Mouse (Mus musculus): Measurements from ENCODE around the gene Slc22a5.

The Slc22a5 gene

DNA sequence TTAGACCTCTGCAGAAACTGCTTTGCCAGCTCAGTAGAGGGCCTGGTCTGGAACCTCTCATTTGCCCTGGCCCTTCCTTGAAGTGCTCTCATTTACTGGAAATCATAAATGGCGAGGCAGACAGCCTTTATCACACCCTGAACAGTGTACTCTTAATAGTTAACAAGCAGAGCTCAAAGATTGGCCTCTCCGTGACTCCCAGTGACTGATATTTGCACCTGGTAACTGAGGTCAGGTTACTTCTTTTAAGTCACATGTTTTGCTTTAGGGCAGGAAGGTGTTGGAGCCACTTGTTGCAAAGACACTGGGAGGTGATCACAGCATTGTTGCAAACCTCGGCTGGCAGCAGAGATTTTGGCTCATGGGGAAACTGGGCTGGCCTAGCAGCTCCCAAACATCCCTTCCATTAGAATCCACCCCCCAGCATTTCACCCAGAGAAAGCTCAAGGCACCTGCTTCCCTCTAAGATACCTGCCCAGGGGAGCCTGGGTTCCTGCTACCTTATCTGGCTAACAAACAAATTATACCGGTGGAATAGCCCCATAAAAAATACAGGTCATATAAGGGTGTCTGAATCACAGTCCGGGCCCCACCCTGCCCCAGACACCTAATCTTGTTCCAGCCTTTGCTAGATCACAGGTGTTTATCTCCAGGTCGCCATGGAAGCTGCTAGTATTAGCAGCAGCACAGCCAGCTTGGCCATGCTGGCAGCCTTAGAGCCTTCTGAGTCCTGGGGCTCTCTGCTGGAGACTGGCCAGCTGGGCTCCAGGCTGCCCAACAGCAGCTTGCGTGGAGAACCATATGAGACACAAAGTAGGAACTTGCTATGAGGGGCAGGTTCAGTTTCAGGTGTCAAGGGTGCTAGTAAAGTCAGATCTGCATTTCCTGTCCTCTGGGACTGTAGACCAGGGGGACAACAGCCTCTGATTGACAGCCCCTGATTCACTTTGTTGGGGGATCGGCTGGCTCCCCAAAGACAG lies 51.5 kb downstream of the Slc22a5 start:
- peak in 1 of 2 experiments; percentile 23 for DNase-seq (ENCODE audit: low spot score in 2 of 2)

DNA sequence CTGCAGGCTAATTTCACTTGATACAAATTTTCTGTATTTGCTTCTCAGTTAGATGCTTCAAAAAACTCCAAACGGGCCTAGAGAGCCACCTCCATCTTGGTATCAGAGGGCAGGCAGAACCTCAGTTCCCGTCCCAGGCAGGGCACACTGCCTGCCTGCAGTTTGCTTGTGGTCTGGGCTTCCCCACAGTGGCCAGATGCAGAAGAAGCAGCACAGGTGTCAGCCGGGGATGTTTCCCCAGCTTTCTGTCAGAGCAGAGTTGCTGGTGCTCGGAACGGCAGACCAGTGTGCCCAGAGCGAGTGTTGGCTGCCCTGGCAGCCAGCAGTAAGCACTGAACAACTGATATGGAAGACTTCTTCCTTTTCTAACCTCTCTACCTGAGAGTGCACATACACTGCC lies 52.3 kb downstream of the Slc22a5 start:
- no peak for DNase-seq (ENCODE audit: low spot score in 2 of 2)

DNA sequence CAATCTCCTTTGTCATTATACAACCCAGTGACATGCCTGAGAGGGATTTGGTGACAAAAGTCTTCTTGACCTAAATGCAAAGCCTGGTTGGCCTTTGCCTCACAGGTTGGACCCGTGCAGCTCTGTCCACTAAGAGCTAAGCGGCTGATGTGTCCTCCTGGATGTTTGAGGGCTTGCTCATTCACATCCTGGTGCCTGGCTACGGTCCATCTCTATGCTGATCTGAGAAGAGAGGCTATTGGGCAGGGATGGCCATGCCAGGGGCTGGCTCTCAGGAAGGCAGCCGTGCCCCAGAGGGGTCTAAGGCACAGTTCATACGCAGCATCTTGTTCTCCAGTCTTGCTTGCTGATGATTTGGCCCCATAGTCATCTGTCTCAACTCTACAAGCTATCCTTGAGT lies 53.7 kb downstream of the Slc22a5 start:
- DNase-seq (ENCODE audit: low spot score in 2 of 2) = no peak

DNA sequence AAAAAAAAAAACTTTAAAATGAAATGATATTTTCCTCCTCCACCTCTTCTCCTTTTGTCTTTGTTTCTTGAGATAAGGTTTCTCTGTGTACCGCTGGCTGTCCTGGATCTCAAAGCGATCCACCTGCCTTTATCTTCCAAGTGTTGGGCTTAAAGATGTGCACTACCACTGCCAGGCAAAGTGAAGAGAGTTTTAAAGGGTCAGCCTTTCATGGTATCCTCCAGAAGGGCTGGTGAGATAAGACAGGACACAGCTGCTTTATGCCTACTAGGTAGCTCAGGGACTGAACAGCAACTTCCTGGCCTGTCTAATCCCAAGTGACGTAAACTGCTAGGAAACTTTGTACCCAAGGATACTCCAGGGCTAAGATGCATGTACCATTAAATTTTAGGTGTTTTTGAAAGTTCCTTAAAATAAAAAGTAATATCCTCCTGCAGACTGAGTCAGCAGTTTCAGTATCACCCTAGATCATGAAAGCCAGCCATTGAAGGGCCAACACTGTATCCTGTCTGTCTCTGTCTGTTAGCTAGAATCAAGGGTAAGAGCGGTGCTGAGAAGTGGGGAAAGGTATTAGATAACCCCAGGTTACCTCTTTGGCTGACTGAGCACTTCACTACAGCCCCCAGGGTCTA lies 56.0 kb downstream of the Slc22a5 start:
- DNase-seq (ENCODE audit: low spot score in 2 of 2) = no peak

DNA sequence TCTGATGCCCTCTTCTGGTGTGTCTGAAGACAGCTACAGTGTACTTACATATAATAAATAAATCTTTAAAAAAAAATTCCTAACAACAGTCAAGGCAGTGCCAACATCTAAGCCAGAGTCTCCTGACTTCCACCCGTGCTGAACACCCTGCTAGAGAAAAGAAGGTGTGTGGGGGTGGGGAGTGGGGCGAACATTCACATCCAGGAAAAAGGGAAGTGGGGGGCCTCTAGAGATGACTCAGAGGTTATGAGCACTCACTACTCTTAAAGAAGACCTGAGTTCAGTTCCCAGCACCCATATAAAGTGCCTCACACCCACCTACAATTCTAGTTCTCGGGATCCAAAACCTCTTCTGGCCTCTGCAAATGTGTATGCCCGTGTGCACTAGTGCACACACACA lies 66.1 kb downstream of the Slc22a5 start:
- DNase-seq (ENCODE audit: low spot score in 2 of 2) = no peak

DNA sequence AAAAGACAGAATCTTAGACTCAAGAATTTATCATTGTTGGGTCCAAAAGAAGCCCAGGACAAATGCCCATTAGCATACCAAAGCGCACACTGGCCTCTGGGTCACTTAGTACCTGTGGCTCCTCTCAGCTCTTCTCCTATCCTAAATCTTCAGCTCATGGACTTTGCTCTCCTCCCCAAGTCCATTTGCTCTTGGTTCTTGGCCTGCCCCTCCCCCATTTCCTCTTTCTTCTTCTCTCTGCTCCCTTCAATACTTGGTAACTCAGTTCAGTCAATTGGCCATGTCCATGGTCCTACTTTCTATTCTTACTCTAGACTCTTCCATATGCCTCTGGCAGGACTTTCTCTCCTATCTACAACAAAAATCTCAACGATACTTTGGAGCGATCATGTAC lies 69.5 kb downstream of the Slc22a5 start:
- DNase-seq (ENCODE audit: low spot score in 2 of 2) = no peak

DNA sequence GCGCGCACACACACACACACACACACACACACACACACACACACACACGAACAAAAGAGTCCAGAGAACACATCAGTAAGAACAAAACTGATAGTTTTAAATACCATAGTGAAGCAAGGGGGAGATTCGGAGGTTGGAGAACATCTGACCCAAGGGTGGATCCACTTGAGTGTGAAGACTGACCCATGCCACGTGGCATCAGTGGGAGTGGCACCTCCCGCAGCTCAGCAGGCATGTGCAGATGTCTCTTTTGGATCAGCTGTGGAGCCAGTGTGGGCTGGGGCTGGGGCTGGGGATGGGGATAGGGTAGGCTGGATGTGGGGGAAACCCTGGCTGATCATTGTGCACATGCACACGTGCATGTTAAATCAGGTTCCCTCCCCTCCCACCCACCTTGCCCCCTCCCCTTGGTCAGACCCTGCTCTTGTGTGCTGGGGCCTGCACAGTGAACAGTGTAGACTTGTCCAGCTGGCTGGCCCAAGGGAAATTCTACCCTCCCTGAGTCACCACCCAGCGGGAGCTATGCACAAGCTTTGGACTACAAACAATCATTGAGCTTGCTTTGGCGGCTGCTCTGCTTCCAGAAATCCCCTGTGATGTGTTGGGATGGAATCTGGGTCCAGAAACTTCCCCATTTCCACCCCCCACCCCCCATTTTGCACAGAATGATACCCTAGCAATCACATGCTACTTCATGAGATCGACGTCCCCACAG lies 70.1 kb downstream of the Slc22a5 start:
- DNase-seq (ENCODE audit: low spot score in 2 of 2) = no peak

DNA sequence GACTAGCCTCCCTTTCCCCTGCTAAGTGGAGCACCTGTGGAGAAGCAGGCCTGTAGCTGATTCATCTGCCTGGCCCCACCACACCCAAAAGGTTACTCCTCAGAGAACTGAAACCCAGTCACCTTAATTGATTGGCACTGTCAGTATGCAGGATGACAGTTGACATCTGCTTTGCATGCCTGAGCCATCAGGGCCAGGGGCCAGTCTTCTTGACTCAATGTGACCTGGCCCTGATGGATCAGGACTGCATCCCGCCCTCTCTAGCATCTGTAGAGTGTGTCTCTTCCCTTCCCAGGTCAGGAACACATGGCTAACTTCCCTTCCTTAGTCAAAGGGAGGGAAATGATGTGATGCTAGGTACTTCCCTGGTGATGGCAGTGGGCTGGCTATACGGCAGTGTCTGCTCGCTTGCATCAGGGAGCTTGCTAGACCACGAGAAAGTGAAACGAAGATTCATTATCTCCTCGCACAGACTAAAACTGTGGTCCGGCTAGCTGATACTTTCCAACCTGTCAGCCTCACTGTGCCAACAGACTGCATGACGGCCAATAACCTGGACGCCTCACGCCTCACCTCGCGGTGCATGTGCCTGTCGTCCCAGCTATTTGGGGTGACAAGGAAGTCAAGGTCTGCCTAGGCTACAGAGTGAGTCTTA lies 70.8 kb downstream of the Slc22a5 start:
- no peak for DNase-seq (ENCODE audit: low spot score in 2 of 2)

DNA sequence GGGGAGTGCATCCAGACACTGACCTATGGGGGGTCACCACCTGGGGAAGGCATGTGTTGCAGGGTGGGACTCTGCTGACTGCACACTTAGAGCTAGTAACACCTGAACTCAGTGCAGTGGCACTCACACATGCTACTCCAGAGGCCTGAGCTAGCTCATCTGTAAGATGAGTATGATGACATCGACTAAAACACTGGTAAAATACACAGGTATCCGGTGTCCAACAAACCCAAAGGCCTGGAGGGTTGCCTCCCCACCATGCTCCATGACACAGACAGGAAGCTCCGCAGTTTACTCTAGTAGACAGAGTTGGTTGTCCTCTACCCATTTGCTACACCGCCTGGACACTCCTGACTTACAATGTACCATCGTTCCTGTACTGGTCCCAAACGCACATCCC lies 71.9 kb downstream of the Slc22a5 start:
- no peak for DNase-seq (ENCODE audit: low spot score in 2 of 2)

DNA sequence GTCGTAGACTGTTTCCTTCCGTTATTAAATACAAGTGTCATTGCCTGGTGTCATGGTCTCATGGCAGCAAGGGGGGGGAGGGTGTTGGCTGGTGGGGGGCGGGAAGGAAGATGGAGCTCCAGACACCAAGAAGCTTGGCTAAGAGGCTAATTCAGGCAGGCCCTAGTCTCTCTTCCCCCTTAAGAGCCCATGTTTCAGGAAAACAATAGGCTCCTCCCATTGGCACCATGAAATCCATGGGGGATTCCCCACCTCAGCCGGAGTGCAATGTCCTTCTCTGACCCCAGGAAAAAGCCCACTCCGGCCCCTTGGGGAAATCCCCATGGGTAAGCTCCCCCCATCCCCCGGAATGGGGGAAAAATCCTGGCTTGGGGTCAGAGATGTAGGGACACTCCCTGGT lies 72.7 kb downstream of the Slc22a5 start:
- DNase-seq (ENCODE audit: low spot score in 2 of 2) = no peak

DNA sequence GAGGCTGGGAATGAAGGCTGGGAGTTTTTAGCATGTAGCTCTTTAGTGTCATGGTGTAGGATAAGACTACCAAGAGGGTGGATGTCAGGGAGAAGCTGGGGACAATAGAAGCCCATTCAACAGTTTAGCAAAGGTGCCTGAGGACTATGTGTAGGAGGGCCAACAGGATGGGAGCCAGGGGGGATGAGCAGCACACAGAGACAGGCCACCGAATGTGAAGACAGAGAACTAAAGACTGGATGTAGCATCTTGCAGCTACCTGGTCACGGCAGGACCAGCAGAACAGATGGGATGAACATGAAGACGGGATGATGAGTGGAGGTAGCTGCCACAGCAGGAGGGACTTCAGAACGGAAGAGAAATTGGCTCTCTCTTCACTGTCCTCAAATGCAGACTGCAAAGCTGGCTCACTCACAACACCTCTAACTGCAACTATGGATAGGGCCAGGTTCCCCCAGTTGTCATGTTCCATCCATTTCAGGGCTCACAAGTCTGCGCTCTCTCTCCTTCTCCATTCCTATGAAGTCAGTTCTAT lies 74.6 kb downstream of the Slc22a5 start:
- no peak for DNase-seq (ENCODE audit: low spot score in 2 of 2)

DNA sequence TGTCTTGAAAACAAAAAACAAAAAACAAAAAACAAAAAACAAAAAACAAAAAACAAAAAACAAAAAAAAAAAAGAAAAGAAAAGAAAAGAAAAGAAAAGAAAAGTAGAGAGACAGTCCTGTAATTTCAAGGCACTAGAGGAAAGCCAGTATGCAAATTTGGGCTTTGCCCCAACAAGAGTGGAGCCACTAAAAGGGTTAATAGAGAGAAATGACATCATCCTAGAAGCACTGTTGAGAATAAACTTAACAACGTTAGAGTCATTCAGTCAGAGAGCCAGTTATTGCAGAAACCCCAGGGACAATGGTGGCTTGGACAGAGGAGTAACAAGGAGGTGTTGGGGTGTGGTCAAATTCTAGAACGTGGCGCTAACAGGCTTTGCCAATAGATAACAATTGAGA lies 76.7 kb downstream of the Slc22a5 start:
- DNase-seq (ENCODE audit: low spot score in 2 of 2) = no peak
